Mouse (Mus musculus) lung, adult 2 months (tissue): ENCODE measurements at regions not wholly inside any gene's neighbourhood (a gene's known extent, or its start where the extent isn't known, plus 50 kb on each side); places are given as distances from the start of the nearest gene placed in this dataset.

Source experiments
- CTCF ChIP-seq: fragments of 200-500 bp; IDR thresholded peaks from 2 replicates; pipeline ENCODE4 v1.5.1; 2011; ENCODE audit warnings: mild to moderate bottlenecking, low read length, control low read depth; ENCODE audit not compliant: insufficient read depth
- POLR2A ChIP-seq: fragments of 200-500 bp; IDR thresholded peaks from 2 replicates; pipeline ENCODE4 v1.6.1; 2011; ENCODE audit warnings: low read depth, mild to moderate bottlenecking, control low read depth, low read length, borderline replicate concordance; ENCODE audit errors: extremely low read depth

DNA sequence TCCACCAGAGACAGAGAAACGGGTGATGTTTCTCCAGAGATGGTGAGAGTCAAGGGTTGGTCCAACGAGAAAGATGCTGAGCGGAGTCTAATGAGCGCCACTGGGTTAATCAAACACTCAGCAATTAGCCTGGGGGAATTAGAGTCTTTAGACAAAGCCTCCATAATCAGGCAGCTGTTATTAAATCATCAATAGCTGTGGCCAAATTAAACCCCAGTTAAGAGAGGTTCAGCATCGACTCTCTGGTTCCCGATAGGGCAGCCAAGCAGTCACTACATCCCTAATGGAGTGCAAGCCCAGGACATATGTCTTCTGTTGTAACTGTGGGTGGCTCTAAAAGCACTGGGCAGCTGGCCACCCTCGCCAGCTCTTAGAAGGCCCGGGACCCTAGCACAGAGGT, 216.9 kb downstream of the Cryba4 start:
- no peak for TF ChIP-seq POLR2A
- no peak for TF ChIP-seq CTCF
